Mouse (Mus musculus): ENCODE results near the gene Cbx1. TPM values are rescaled to one million over a fixed set of nuclear protein-coding genes. Genes with fewer than 3 reads are reported as not detected.

The Cbx1 gene
- polyA plus RNA-seq, 1 experiment: 33.7 TPM

DNA sequence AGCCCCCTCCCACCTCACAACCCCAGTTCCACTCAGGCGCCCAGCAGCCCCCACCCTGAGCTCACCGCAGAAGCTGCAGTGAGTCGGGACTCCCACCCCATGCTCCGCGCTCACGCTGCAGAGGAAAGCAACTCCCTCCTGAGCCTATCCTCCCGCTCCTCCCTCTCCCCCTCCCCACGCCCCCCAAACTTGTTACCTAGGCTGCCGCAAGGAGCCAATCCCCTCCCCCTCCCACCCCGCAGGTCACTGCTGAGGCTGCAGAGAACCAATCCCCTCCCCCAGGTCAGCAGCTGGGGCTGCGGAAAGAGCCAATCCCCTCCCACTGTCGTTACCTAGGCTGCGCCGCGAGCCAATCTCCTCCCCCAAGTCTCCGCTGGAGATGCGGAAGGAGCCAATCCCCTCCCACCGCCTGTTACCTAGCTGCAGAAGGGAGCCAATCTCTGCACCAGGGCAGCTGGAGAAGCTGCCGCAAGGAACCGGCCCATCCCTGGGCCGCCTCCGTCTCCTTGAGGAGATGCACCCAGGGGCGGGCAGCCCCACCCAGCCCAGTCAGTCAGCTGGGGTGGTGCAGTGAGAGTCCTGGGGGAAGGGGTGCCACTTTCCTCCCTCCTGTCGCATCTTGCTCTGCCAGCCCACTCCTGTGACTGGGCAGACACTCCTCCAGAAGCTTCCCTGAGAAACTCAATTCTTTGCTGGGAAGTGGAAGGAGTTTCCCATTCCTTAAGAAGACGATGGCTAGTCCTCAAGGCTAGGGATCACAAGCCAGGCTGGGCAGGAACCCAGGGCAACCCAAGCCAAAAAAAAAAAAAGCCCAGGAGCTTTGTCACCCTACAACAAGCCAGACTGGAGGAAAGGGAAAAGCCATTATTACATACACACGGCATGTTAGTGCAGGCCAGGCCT is 35.2 kb downstream of the Cbx1 start:
- Histone ChIP-seq H3K9me3 (no peaks in the 10 kb centered on the region), H3K4me3 (replicated peaks) (peak overlapping the region; percentile 91), H3K4me1 (peaks cover 81% of the 10 kb centered on the region), H3K36me3 (replicated peaks; ENCODE audit: low read length) (peaks cover 76% of the 10 kb centered on the region), H3K27me3 (replicated peaks) (no peaks in the 10 kb centered on the region)
- no peak for TF ChIP-seq GATA1 (IDR thresholded peaks at IDR 0.05; ENCODE audit: borderline replicate concordance, low read length)
- no peak for TF ChIP-seq FLI1 (IDR thresholded peaks at IDR 0.05; ENCODE audit: low read length)

- Histone ChIP-seq H3K36me3 (replicated peaks; ENCODE audit: low read length) (peaks cover 68% of the 10 kb centered on the region), H3K9me3 (no peaks in the 10 kb centered on the region), H3K27me3 (replicated peaks) (no peaks in the 10 kb centered on the region), H3K4me1 (peaks cover 81% of the 10 kb centered on the region), H3K4me3 (replicated peaks) (peak overlapping the region; percentile 91)
- TF ChIP-seq FLI1 (IDR thresholded peaks at IDR 0.05; ENCODE audit: low read length): no peak
Observed at GRCm38 (mm10) chr11:96824783-96825495, 36.0 kb downstream of the Cbx1 start.

DNA sequence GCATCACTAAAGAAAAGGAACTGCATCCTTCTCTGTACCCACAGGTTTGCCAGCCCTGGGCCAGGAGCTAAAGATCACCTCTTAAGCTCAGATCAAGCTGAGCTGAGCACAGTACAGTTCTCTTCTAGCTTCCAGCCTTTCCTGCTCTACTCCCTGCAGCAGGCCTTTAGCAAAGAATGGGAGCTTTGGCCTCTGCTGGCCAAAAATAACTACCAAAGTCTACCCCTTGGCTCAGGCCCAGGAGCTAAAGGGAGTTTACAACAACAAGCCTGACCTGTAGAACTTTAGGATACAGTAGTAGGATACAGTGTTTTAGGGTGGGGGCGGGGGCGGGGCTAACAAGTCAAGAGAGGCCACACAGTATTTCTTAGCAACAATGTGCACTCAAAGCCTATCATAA is 37.6 kb downstream of the Cbx1 start:
- no peak for TF ChIP-seq FLI1 (IDR thresholded peaks at IDR 0.05; ENCODE audit: low read length)
- no peak for TF ChIP-seq GATA1 (IDR thresholded peaks at IDR 0.05; ENCODE audit: borderline replicate concordance, low read length)
- Histone ChIP-seq H3K4me1 (peaks cover 80% of the 10 kb centered on the region), H3K9me3 (no peaks in the 10 kb centered on the region), H3K27me3 (replicated peaks) (no peaks in the 10 kb centered on the region), H3K4me3 (replicated peaks) (peak overlapping the region; percentile 18), H3K36me3 (replicated peaks; ENCODE audit: low read length) (peaks cover 53% of the 10 kb centered on the region)

DNA sequence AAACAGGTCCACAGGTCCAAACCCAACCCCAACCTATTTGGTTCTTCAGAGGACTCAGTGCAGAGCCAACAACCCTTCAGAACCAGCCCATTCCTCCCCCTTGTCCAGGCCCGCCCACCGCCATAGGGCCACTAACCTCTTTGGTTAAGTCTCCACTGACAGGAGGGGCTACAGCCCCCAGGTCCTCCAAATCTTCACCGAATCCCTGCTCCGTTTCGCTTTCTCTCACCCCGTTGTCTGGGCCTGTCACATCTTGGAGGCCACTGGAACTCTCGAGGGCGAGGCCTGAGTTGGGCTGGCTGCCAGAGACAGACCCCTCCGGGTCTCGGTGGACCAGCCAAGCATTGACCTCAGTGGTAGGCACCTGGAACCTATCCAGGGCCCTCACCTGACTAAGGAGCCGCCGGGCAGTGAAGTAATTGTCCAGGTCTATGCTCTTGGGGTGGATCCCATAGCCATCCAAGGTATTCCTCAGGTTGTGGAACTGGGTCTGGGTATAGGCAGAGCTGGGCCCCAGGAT is 38.2 kb downstream of the Cbx1 start:
- peaks cover 76% of the 10 kb centered on the region for H3K4me1 ChIP-seq
- TF ChIP-seq FLI1 (IDR thresholded peaks at IDR 0.05; ENCODE audit: low read length) (no peak), GATA1 (IDR thresholded peaks at IDR 0.05; ENCODE audit: borderline replicate concordance, low read length) (no peak)
- peak overlapping the region; percentile 29 for H3K4me3 ChIP-seq (replicated peaks)
- no peaks in the 10 kb centered on the region for H3K9me3 ChIP-seq
- H3K36me3 ChIP-seq (replicated peaks; ENCODE audit: low read length): peaks cover 46% of the 10 kb centered on the region
- H3K27me3 ChIP-seq (replicated peaks): no peaks in the 10 kb centered on the region

- Histone ChIP-seq H3K4me1 (peaks cover 71% of the 10 kb centered on the region), H3K27me3 (replicated peaks) (no peaks in the 10 kb centered on the region), H3K36me3 (replicated peaks; ENCODE audit: low read length) (peaks cover 38% of the 10 kb centered on the region), H3K4me3 (replicated peaks) (peak overlapping the region; percentile 94), H3K9me3 (no peaks in the 10 kb centered on the region)
- TF ChIP-seq FLI1 (IDR thresholded peaks at IDR 0.05; ENCODE audit: low read length): no peak
- TF ChIP-seq GATA1 (IDR thresholded peaks at IDR 0.05; ENCODE audit: borderline replicate concordance, low read length): no peak
Observed at GRCm38 (mm10) chr11:96827917-96828316, 39.0 kb downstream of the Cbx1 start.

DNA sequence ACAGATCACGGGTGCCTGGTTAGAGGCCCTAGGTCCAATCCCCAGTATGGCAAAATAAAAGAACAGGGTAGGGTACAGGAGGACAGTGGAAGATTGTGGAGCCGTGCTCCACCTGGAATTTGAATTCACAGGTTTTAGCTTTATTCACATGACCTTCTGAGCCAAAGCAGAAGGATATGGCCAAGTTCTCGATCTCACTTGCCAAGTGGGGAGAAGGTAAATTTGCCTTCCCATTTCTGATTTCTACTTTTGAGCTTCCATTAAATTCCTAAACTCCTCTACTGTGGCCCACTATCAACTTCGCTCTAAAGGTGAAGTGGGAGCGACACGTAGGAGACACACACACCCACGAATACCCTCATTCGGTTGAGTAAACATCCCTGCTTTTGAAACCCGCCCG is 40.0 kb downstream of the Cbx1 start:
- H3K36me3 ChIP-seq (replicated peaks; ENCODE audit: low read length): peaks cover 35% of the 10 kb centered on the region
- TF ChIP-seq GATA1 (IDR thresholded peaks at IDR 0.05; ENCODE audit: borderline replicate concordance, low read length) (no peak), FLI1 (IDR thresholded peaks at IDR 0.05; ENCODE audit: low read length) (no peak)
- H3K4me1 ChIP-seq: peaks cover 66% of the 10 kb centered on the region
- peaks cover 2% of the 10 kb centered on the region for H3K27me3 ChIP-seq (replicated peaks)
- H3K4me3 ChIP-seq (replicated peaks): peak overlapping the region; percentile 94
- no peaks in the 10 kb centered on the region for H3K9me3 ChIP-seq

GRCm38 (mm10) chr11:96829403-96829812 is 40.5 kb downstream of the Cbx1 start:
- Histone ChIP-seq H3K27me3 (replicated peaks) (peaks cover 3% of the 10 kb centered on the region), H3K4me3 (replicated peaks) (peak overlapping the region; percentile 94), H3K9me3 (no peaks in the 10 kb centered on the region), H3K36me3 (replicated peaks; ENCODE audit: low read length) (peaks cover 35% of the 10 kb centered on the region), H3K4me1 (peaks cover 60% of the 10 kb centered on the region)
- no peak for TF ChIP-seq GATA1 (IDR thresholded peaks at IDR 0.05; ENCODE audit: borderline replicate concordance, low read length)
- no peak for TF ChIP-seq FLI1 (IDR thresholded peaks at IDR 0.05; ENCODE audit: low read length)

- peaks cover 33% of the 10 kb centered on the region for H3K36me3 ChIP-seq (replicated peaks; ENCODE audit: low read length)
- no peaks in the 10 kb centered on the region for H3K9me3 ChIP-seq
- peaks cover 3% of the 10 kb centered on the region for H3K27me3 ChIP-seq (replicated peaks)
- peaks cover 55% of the 10 kb centered on the region for H3K4me1 ChIP-seq
- peak within 1 kb of the TSS; percentile 94 for H3K4me3 ChIP-seq (replicated peaks)
- TF ChIP-seq FLI1 (IDR thresholded peaks at IDR 0.05; ENCODE audit: low read length) (no peak), GATA1 (IDR thresholded peaks at IDR 0.05; ENCODE audit: borderline replicate concordance, low read length) (no peak)
Observed at GRCm38 (mm10) chr11:96829813-96830538, 41.0 kb downstream of the Cbx1 start, which contains the start of gene Nfe2l1. TSS of gene Nfe2l1 (minus strand) at chr11:96829968.

GRCm38 (mm10) chr11:96830539-96831216 is 41.8 kb downstream of the Cbx1 start:
- TF ChIP-seq GATA1 (IDR thresholded peaks at IDR 0.05; ENCODE audit: borderline replicate concordance, low read length) (no peak), FLI1 (IDR thresholded peaks at IDR 0.05; ENCODE audit: low read length) (no peak)
- Histone ChIP-seq H3K4me1 (peaks cover 48% of the 10 kb centered on the region), H3K36me3 (replicated peaks; ENCODE audit: low read length) (peaks cover 26% of the 10 kb centered on the region), H3K4me3 (replicated peaks) (peak overlapping the region; percentile 94), H3K27me3 (replicated peaks) (peaks cover 3% of the 10 kb centered on the region), H3K9me3 (no peaks in the 10 kb centered on the region)
